ENCODE assay signal across 11 mouse cellular contexts in the genomic region with DNA sequence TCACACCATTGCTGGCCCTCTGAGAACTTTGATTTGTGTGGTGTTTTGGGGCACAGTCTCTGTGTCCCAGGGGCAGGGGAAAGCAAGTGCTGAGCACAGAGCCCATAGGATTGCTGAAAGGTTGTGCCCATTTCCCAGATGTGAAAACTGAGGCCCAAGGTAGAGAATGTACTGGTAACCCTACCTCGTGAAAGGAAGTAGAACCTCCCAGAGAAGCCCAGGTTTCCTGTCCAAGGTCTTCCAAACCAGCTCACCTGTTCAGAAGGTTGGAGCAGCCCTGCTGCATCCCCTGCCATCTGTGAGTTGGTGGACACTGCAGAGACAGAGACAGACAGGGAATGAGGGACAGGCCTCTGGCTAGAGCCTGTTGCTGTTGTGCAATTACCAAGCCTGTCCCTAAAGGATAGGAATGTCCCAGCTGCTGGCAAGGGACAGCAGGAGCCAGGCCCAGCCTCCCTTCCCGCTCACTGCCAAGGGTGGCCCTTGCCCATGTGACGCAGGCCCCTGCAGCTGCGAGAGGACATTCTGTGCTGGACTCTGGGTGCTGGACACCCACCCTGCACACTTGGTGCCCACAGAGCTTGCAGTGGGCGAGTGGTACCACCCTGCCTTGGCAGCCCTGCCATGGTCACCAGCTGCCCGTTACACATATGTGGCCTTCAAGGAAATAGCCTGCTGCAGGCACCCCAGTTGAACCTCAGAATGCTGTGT. TPM values are rescaled to one million over a fixed set of nuclear protein-coding genes. Genes with fewer than 3 reads are reported as not detected.
A peak's percentile ranks its signal among the peaks of the same experiment; 100 is the strongest.
DNase-seq lines count a peak whose midpoint lies in the region; ATAC-seq and TF ChIP-seq lines count a peak whose summit lies in the region.
"Had no signal": no experiment of that assay in that cellular context is flagged by ENCODE, and none has a peak within 500 bp of the region (broad histone marks: within the 10 kb centered on the region; RNA-seq: fewer than 3 reads in every experiment).

No protein-coding gene starts in this region.

- H3K4me1 ChIP-seq in cortical plate, adult 2 months (ENCODE audit: control insufficient read depth, insufficient read depth, low read length), result no peaks in the 10 kb centered on the region; the same call in 1 of the 2 replicates
- no peaks in the 10 kb centered on the region for H3K4me1 ChIP-seq in forebrain, embryonic 13.5 days

- no peak overlapping the region for H3K4me3 ChIP-seq in cortical plate, adult 2 months (ENCODE audit: insufficient read depth, low read length)
- H3K4me3 ChIP-seq in forebrain, embryonic 13.5 days, result no peak overlapping the region
- H3K4me3 ChIP-seq: erythroblast, embryonic 14.5 days; liver, embryonic 15.5 days had no signal

- no peaks in the 10 kb centered on the region for H3K27me3 ChIP-seq in forebrain, embryonic 13.5 days
- H3K27me3 ChIP-seq: liver, embryonic 15.5 days; Patski had no signal

- peaks cover 14% of the 10 kb centered on the region for H3K36me3 ChIP-seq in forebrain, embryonic 13.5 days (ENCODE audit: poor library complexity, severe bottlenecking)
- H3K36me3 ChIP-seq: liver, embryonic 15.5 days had no signal

- H3K9me3 ChIP-seq in forebrain, embryonic 13.5 days (replicated peaks), result no peaks in the 10 kb centered on the region
- H3K9me3 ChIP-seq: liver, embryonic 15.5 days had no signal

- peak; percentile 57; the same call in 1 of the 2 replicates for TF ChIP-seq POLR2A in cortical plate, adult 2 months (IDR thresholded peaks at IDR 0.05; ENCODE audit: extremely low read depth, insufficient read depth, low read length)

- peak; percentile 83 for DNase-seq in layer of hippocampus, adult 11-12 months (ENCODE audit: low spot score)
- no peak for DNase-seq in layer of hippocampus, postnatal 25 days (ENCODE audit: extremely low spot score in 1 of 2, low spot score in 1 of 2)
- peak; percentile 84 to 85 for DNase-seq in heart, postnatal 14 days
- DNase-seq in lung, postnatal 25 days (ENCODE audit: low spot score), result peak; percentile 48
- DNase-seq in ovary, postnatal 36 days (ENCODE audit: low spot score), result no peak

- peak overlapping the region; percentile 88 for H3K27ac ChIP-seq in cortical plate, adult 2 months (ENCODE audit: insufficient read depth, low read length)
- H3K27ac ChIP-seq in forebrain, embryonic 13.5 days, result no peak overlapping the region
- H3K27ac ChIP-seq: liver, embryonic 15.5 days had no signal

- ATAC-seq in forebrain, embryonic 13.5 days, result no peak
- ATAC-seq in CD4-positive, CD25-positive, alpha-beta regulatory T cell, adult 4 months, result no peak
- ATAC-seq: Patski had no signal

- intact Hi-C loops in heart, postnatal 14 days (cut with DNase I), result no loop called here

- no peak for TF ChIP-seq CTCF in cortical plate, adult 2 months (IDR thresholded peaks at IDR 0.05; ENCODE audit: extremely low read depth, insufficient read depth, low read length)

- no peak overlapping the region for H3K9ac ChIP-seq in forebrain, embryonic 13.5 days
- H3K9ac ChIP-seq: liver, embryonic 15.5 days had no signal

- WGBS in forebrain, embryonic 13.5 days, result 80% methylated on average over 6 of the region's 6 CpGs

- H3K4me2 ChIP-seq in forebrain, embryonic 13.5 days, result no peak overlapping the region
- H3K4me2 ChIP-seq: liver, embryonic 15.5 days had no signal

RNA-seq across cellular contexts. Expression of a gene that starts 1.1 kb away (rescaled TPM):
- total RNA-seq in layer of hippocampus, postnatal 25 days (2021), result 1 to 10 TPM in 1 of 2 experiments, under 1 TPM in 1; 0.68 to 2.4 TPM
- polyA plus RNA-seq in cortical plate, adult 2 months (2012; rRNA removed), result 0.73 and 1.2 TPM in 2 replicates
- 100 to 1,000 TPM; 125 to 147 TPM for total RNA-seq in heart, postnatal 14 days (2021)
- polyA plus RNA-seq in forebrain, embryonic 13.5 days (2015; fragmentation: Nextera tagmentation; extraction: Ambion mirVana), result 0.06 and 0.08 TPM in 2 replicates
- polyA plus RNA-seq in CD4-positive, CD25-positive, alpha-beta regulatory T cell, adult 4 months (2017; shearing (Covaris generic)), result not detected
- polyA plus RNA-seq: erythroblast, embryonic 14.5 days had no signal

RNA-seq across cellular contexts. Expression of a gene that starts 8.9 kb away (rescaled TPM):
- total RNA-seq in layer of hippocampus, postnatal 25 days (2021), result under 1 TPM; 0.30 to 0.85 TPM
- 0.55 and 0.67 TPM in 2 replicates for polyA plus RNA-seq in cortical plate, adult 2 months (2012; rRNA removed)
- total RNA-seq in heart, postnatal 14 days (2021), result 100 to 1,000 TPM; 154 to 166 TPM
- polyA plus RNA-seq in forebrain, embryonic 13.5 days (2015; fragmentation: Nextera tagmentation; extraction: Ambion mirVana), result 0.27 and 0.52 TPM in 2 replicates
- polyA plus RNA-seq in CD4-positive, CD25-positive, alpha-beta regulatory T cell, adult 4 months (2017; shearing (Covaris generic)), result not detected
- polyA plus RNA-seq: erythroblast, embryonic 14.5 days had no signal

RNA-seq across cellular contexts. Expression of a gene that starts 13.3 kb away (rescaled TPM):
- 1 to 10 TPM; 1.1 to 1.4 TPM for total RNA-seq in layer of hippocampus, postnatal 25 days (2021)
- polyA plus RNA-seq in cortical plate, adult 2 months (2012; rRNA removed), result 2.6 and 3.1 TPM in 2 replicates
- total RNA-seq in heart, postnatal 14 days (2021), result 10 to 100 TPM; 36.7 to 45.8 TPM
- polyA plus RNA-seq in forebrain, embryonic 13.5 days (2015; fragmentation: Nextera tagmentation; extraction: Ambion mirVana), result not detected in 2 replicates
- not detected for polyA plus RNA-seq in CD4-positive, CD25-positive, alpha-beta regulatory T cell, adult 4 months (2017; shearing (Covaris generic))

RNA-seq across cellular contexts. Expression of a gene that starts 29.1 kb away (rescaled TPM):
- 100 to 1,000 TPM in 1 of 2 experiments, 10 to 100 TPM in 1; 96.4 to 126 TPM for total RNA-seq in layer of hippocampus, postnatal 25 days (2021)
- polyA plus RNA-seq in cortical plate, adult 2 months (2012; rRNA removed), result 126 and 148 TPM in 2 replicates
- 10 to 100 TPM; 37.3 to 39.8 TPM for total RNA-seq in heart, postnatal 14 days (2021)
- polyA plus RNA-seq in forebrain, embryonic 13.5 days (2015; fragmentation: Nextera tagmentation; extraction: Ambion mirVana), result 163 and 169 TPM in 2 replicates
- 10 to 100 TPM; 39.4 to 58.4 TPM for polyA plus RNA-seq in CD4-positive, CD25-positive, alpha-beta regulatory T cell, adult 4 months (2017; shearing (Covaris generic))

RNA-seq across cellular contexts. Expression of a gene that starts 31.7 kb away (rescaled TPM):
- 100 to 1,000 TPM; 141 to 143 TPM for total RNA-seq in layer of hippocampus, postnatal 25 days (2021)
- 87.3 and 88.9 TPM in 2 replicates for polyA plus RNA-seq in cortical plate, adult 2 months (2012; rRNA removed)
- 10 to 100 TPM; 14.5 to 14.7 TPM for total RNA-seq in heart, postnatal 14 days (2021)
- 4.2 and 4.3 TPM in 2 replicates for polyA plus RNA-seq in forebrain, embryonic 13.5 days (2015; fragmentation: Nextera tagmentation; extraction: Ambion mirVana)
- polyA plus RNA-seq in CD4-positive, CD25-positive, alpha-beta regulatory T cell, adult 4 months (2017; shearing (Covaris generic)), result not detected

Comparison
In these comparisons a context has a peak if more than half of its experiments do, and no peak if none do; other contexts are left out.
1. DNase-seq: peak in layer of hippocampus, adult 11-12 months (single experiment), heart, postnatal 14 days (2 of 2) and lung, postnatal 25 days (single experiment); none in layer of hippocampus, postnatal 25 days (0 of 2) and ovary, postnatal 36 days (single experiment).